Mouse (Mus musculus) CH12.LX (cell line): ENCODE measurements around the gene Olfr691. TPM values are rescaled to one million over a fixed set of nuclear protein-coding genes. Genes with fewer than 3 reads are reported as not detected.

Experiments used
- DNase-seq: peaks from one replicate; pipeline ENCODE4 v3.0.0-alpha.2; 2013; ENCODE audit errors: extremely low read depth
- H3K27ac ChIP-seq: 2 replicates; pipeline ENCODE4 v1.5.1; 2012; ENCODE audit warnings: low read depth, mild to moderate bottlenecking, control low read depth, moderate library complexity; ENCODE audit not compliant: insufficient read depth
- H3K27me3 ChIP-seq: replicated peaks from 2 replicates; pipeline ENCODE3; 2012; ENCODE audit warnings: inconsistent platforms
- H3K36me3 ChIP-seq, 2 experiments: replicated peaks in 1 of 2; 2 replicates each; pipeline versions ENCODE3 to v1.6.1; 2012; ENCODE audit warnings: inconsistent platforms in 1 of 2, low read length in 1 of 2, mild to moderate bottlenecking in 1 of 2, mixed read lengths in 1 of 2, moderate library complexity in 1 of 2; ENCODE audit not compliant: control insufficient read depth in 1 of 2, insufficient read depth in 1 of 2
- H3K4me1 ChIP-seq, 2 experiments: 2 replicates each; pipeline ENCODE4 v1.6.1; 2012; ENCODE audit warnings: inconsistent platforms in 1 of 2, moderate library complexity in 1 of 2; ENCODE audit not compliant: insufficient read depth in 2 of 2, control insufficient read depth in 1 of 2
- H3K4me2 ChIP-seq: 2 replicates; pipeline ENCODE4 v1.6.1; 2012; ENCODE audit warnings: low read depth, mild to moderate bottlenecking, control low read depth; ENCODE audit not compliant: poor library complexity, insufficient read depth, severe bottlenecking
- H3K4me3 ChIP-seq, 3 experiments: fragments of 150-350 bp in 1 of 3; sonication (generic) in 1 of 3; replicated peaks in 1 of 3; 2 replicates each; pipeline versions ENCODE3 to v1.5.1; 2011 to 2012; ENCODE audit warnings: low read depth in 2 of 3, low read length in 2 of 3, mild to moderate bottlenecking in 2 of 3, moderate library complexity in 2 of 3, control low read depth in 1 of 3, improper control_type of control experiment in 1 of 3, inconsistent platforms in 1 of 3, mixed read lengths in 1 of 3; ENCODE audit not compliant: poor library complexity in 1 of 3
- H3K79me2 ChIP-seq: replicated peaks from 2 replicates; pipeline ENCODE4 v1.6.1; 2012; ENCODE audit warnings: mild to moderate bottlenecking, moderate library complexity; ENCODE audit not compliant: control insufficient read depth, poor library complexity, insufficient read depth, severe bottlenecking; ENCODE audit errors: extremely low read depth
- H3K9ac ChIP-seq: 2 replicates; pipeline ENCODE4 v1.6.1; 2012; ENCODE audit warnings: low read depth, mild to moderate bottlenecking, control low read depth, moderate library complexity; ENCODE audit not compliant: insufficient read depth
- H3K9me3 ChIP-seq: replicated peaks from 2 replicates; pipeline ENCODE3; 2012; ENCODE audit warnings: low read length, inconsistent platforms, mixed read lengths
- CHD2 ChIP-seq: IDR thresholded peaks from 2 replicates; pipeline ENCODE4 v1.6.1; 2011; ENCODE audit warnings: low read length, improper control_type of control experiment
- CTCF ChIP-seq, 2 experiments: IDR thresholded peaks in 1 of 2; conservative IDR thresholded peaks in 1 of 2; 2 replicates each; pipeline ENCODE4 v1.5.1; 2011 to 2012; ENCODE audit warnings: low read depth in 2 of 2, low read length in 2 of 2, improper control_type of control experiment in 1 of 2, inconsistent platforms in 1 of 2, mild to moderate bottlenecking in 1 of 2, moderate library complexity in 1 of 2
- ELF1 ChIP-seq: IDR thresholded peaks from 2 replicates; pipeline ENCODE4 v1.6.1; 2014; ENCODE audit warnings: low read depth, mild to moderate bottlenecking, inconsistent platforms, low read length, improper control_type of control experiment
- GABPA ChIP-seq: IDR thresholded peaks from 2 replicates; pipeline ENCODE4 v1.6.1; 2012; ENCODE audit warnings: low read depth, low read length, improper control_type of control experiment, inconsistent platforms; ENCODE audit not compliant: insufficient replicate concordance
- HCFC1 ChIP-seq: IDR thresholded peaks from 2 replicates; pipeline ENCODE4 v1.6.1; 2012; ENCODE audit warnings: low read depth, mild to moderate bottlenecking, inconsistent platforms, low read length, improper control_type of control experiment
- IRF4 ChIP-seq: IDR thresholded peaks from 2 replicates; pipeline ENCODE4 v1.6.1; 2014; ENCODE audit warnings: low read depth, mild to moderate bottlenecking, inconsistent platforms, low read length, improper control_type of control experiment
- JUND ChIP-seq: conservative IDR thresholded peaks from 2 replicates; pipeline ENCODE4 v1.6.1; 2011; ENCODE audit warnings: low read depth, low read length, improper control_type of control experiment
- MAX ChIP-seq: IDR thresholded peaks from 2 replicates; pipeline ENCODE4 v1.6.1; 2011; ENCODE audit warnings: low read length, improper control_type of control experiment
- MAZ ChIP-seq: IDR thresholded peaks from 2 replicates; pipeline ENCODE4 v1.6.1; 2012; ENCODE audit warnings: low read depth, mild to moderate bottlenecking, inconsistent platforms, low read length, improper control_type of control experiment, moderate library complexity
- MXI1 ChIP-seq: IDR thresholded peaks from 2 replicates; pipeline ENCODE4 v1.6.1; 2011; ENCODE audit warnings: mild to moderate bottlenecking, low read depth, low read length, improper control_type of control experiment
- MYC ChIP-seq: IDR thresholded peaks from 2 replicates; pipeline ENCODE4 v1.6.1; 2011; ENCODE audit warnings: low read depth, mild to moderate bottlenecking, improper control_type of control experiment, low read length
- NRF1 ChIP-seq: IDR thresholded peaks from 2 replicates; pipeline ENCODE4 v1.6.1; 2014; ENCODE audit warnings: low read depth, mild to moderate bottlenecking, inconsistent platforms, low read length, improper control_type of control experiment, moderate library complexity
- PAX5 ChIP-seq: IDR thresholded peaks from 2 replicates; pipeline ENCODE4 v1.6.1; 2012; ENCODE audit warnings: low read length, inconsistent platforms, mixed read lengths
- POLR2A ChIP-seq: IDR thresholded peaks from 2 replicates; pipeline ENCODE4 v1.6.1; 2011; ENCODE audit warnings: low read depth, mild to moderate bottlenecking, improper control_type of control experiment, low read length
- RAD21 ChIP-seq: IDR thresholded peaks from 2 replicates; pipeline ENCODE4 v1.6.1; 2011; ENCODE audit warnings: low read depth, mild to moderate bottlenecking, low read length, improper control_type of control experiment, moderate library complexity
- SIN3A ChIP-seq: IDR thresholded peaks from 2 replicates; pipeline ENCODE4 v1.6.1; 2012; ENCODE audit warnings: low read length, improper control_type of control experiment, inconsistent platforms
- UBTF ChIP-seq: IDR thresholded peaks from 2 replicates; pipeline ENCODE4 v1.6.1; 2012; ENCODE audit warnings: low read depth, mild to moderate bottlenecking, inconsistent platforms, low read length, improper control_type of control experiment, moderate library complexity
- USF2 ChIP-seq: conservative IDR thresholded peaks from 2 replicates; pipeline ENCODE4 v1.6.1; 2011; ENCODE audit warnings: low read depth, low read length, improper control_type of control experiment
- ZKSCAN1 ChIP-seq: IDR thresholded peaks from 2 replicates; pipeline ENCODE4 v1.6.1; 2012; ENCODE audit warnings: low read depth, inconsistent platforms, low read length, improper control_type of control experiment, borderline replicate concordance
- ZMIZ1 ChIP-seq: IDR thresholded peaks from 2 replicates; pipeline ENCODE4 v1.6.1; 2012; ENCODE audit warnings: low read depth, mild to moderate bottlenecking, inconsistent platforms, low read length, improper control_type of control experiment
- dilution Hi-C: fragments of 300-500 bp; cut with MboI; formaldehyde crosslinking; loops from 2 replicates; pipeline ENCODE4 v1.14.3; 2020; ENCODE audit warnings: low sequenced_read_pairs; ENCODE audit not compliant: extremely low pct_unique_long_range_greater_than_20kb, extremely low pct_ligation_motif_present
- in situ Hi-C: fragments of 300-500 bp; cut with MboI; formaldehyde crosslinking; loops from 3 replicates; pipeline ENCODE4 v1.14.3; 2019; ENCODE audit warnings: low sequenced_read_pairs, low pct_ligation_motif_present, low pct_unique_long_range_greater_than_20kb, mixed read lengths
- polyA plus RNA-seq: library from polyadenylated mRNA; unstranded; fragments of >175 nt; gene quantifications from 2 replicates; pipeline ENCODE4 v1.2.1, GENCODE M21; 2012; ENCODE audit warnings: low read depth; ENCODE audit not compliant: insufficient read length
- total RNA-seq, 2 experiments: library from RNA; depleted of rRNA; stranded (reverse); fragments of 300-350 nt in 1 of 2; fragments of >200 nt in 1 of 2; gene quantifications; 2 replicates each; pipeline ENCODE4 v1.2.3; 2012 to 2014

Gene Olfr691
- total and polyA plus RNA-seq, 3 experiments: not detected

DNA sequence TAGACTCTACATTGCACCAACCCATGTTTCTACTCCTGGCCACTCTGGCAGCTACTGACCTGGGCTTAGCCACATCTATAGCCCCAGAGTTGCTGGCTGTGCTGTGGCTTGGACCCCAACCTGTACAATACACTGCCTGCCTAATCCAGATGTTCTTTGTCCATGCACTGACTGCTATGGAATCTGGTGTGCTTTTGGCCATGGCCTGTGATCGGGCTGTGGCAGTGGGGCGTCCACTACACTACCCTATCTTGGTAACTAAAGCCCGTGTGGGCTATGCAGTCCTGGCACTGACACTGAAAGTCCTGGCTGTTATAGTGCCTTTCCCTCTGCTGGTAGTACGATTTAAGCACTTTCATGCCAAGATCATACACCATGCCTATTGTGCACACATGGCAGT is 26.5 kb upstream of the Olfr691 start:
- no peak for DNase-seq
- Histone ChIP-seq H3K27me3 (no peaks in the 10 kb centered on the region), H3K4me3 (no peak overlapping the region)
- TF ChIP-seq MXI1 (no peak), RAD21 (no peak), MYC (no peak)
- TF ChIP-seq, all 38 proteins: peak for 0
- peaks cover 0 to 10% of the 10 kb centered on the region in 2 experiments; a peak in 2 of 4 replicates for H3K4me1 ChIP-seq
- no peak overlapping the region for H3K27ac ChIP-seq
- H3K4me2 ChIP-seq: no peak overlapping the region
- dilution Hi-C loops: no loop called here
- no peaks in the 10 kb centered on the region for H3K9me3 ChIP-seq
- no peak overlapping the region for H3K9ac ChIP-seq
- no peaks in the 10 kb centered on the region for H3K79me2 ChIP-seq
- in situ Hi-C loops: no loop called here
- peaks cover 0 to 2% of the 10 kb centered on the region in 2 experiments for H3K36me3 ChIP-seq

DNA sequence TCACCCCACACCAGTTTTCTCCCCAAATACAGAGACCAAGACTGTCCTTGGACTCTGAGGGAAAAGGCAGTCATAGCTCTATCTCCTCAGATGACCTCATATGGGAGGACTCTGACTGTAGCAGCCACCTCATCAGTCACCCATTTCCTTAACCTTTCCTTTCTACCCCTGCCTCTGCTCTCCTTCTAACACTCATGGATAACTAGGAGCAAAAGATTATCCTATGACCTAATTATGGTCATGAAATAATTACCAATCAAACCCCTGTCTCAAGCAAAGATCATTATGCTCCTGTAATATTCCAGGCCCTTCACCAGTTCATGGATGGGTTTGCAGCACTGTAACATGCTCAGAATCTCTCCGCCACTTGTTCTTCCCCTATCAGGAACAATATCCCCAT is 25.9 kb upstream of the Olfr691 start, which contains the start of gene Olfr692:
Gene Olfr692 (plus strand): TSS at position 301 of the 400 bp plus-strand sequence.
- DNase-seq: no peak
- in situ Hi-C loops (no loop called here), dilution Hi-C loops (no loop called here)
- Histone ChIP-seq H3K4me3 (no peak within 1 kb of the TSS), H3K4me2 (no peak within 1 kb of the TSS), H3K9me3 (no peaks in the 10 kb centered on the region), H3K27me3 (no peaks in the 10 kb centered on the region), H3K4me1 (peaks cover 0 to 4% of the 10 kb centered on the region in 2 experiments; a peak in 2 of 4 replicates), H3K27ac (no peak within 1 kb of the TSS), H3K9ac (no peak within 1 kb of the TSS), H3K79me2 (no peaks in the 10 kb centered on the region), H3K36me3 (no peaks in the 10 kb centered on the region)
- TF ChIP-seq USF2: no peak
- TF ChIP-seq ZMIZ1: no peak
- TF ChIP-seq PAX5: no peak
- no peak for TF ChIP-seq RAD21
- no peak for TF ChIP-seq POLR2A
- TF ChIP-seq SIN3A: no peak
- TF ChIP-seq GABPA: no peak
- no peak for TF ChIP-seq CTCF (conservative IDR thresholded peaks at IDR 0.05 in 1 of 2, IDR thresholded peaks at IDR 0.05 in 1 of 2; ENCODE audit: low read depth in 2 of 2, low read length in 2 of 2)
- no peak for TF ChIP-seq JUND
- no peak for TF ChIP-seq HCFC1
- TF ChIP-seq MAX: no peak
- TF ChIP-seq NRF1: no peak
- no peak for TF ChIP-seq ELF1
- TF ChIP-seq MAZ: no peak
- no peak for TF ChIP-seq ZKSCAN1
- no peak for TF ChIP-seq CHD2
- no peak for TF ChIP-seq UBTF
- no peak for TF ChIP-seq IRF4
- TF ChIP-seq, all 38 proteins: peak for 0
